Comparison of ENCODE assay signal across 9 mouse cellular contexts in the genomic region with DNA sequence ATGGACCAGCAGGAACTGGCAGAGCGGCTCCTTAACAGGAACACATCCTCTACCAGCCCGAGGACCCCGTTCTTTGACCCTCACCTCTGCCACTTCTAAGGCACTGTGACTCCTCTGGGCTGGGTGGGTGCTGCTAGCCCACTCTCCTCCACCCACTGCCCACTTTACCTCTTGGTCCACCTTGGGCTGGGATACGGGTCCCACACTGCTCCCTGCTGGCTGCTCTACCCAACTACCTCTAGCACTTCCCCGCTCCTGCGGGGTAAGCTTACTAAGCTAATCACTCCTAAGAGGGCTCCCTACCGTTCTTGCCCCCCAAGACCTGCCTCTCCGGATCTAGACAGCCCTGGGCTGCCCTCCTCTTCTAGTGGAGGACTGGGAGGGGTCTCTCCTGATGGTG. TPM values are rescaled to one million over a fixed set of nuclear protein-coding genes. Genes with fewer than 3 reads are reported as not detected.
A peak's percentile ranks its signal among the peaks of the same experiment; 100 is the strongest.
DNase-seq lines count a peak whose midpoint lies in the region; ATAC-seq lines count a peak whose summit lies in the region.
"Had no signal": no experiment of that assay in that cellular context is flagged by ENCODE, and none has a peak within 500 bp of the region (broad histone marks: within the 10 kb centered on the region; RNA-seq: fewer than 3 reads in every experiment).

No protein-coding gene starts in this region.

- DNase-seq in hindbrain, embryonic 11.5 days (ENCODE audit: low spot score), result no peak
- peak; percentile 56 for DNase-seq in thymus, postnatal 14 days
- DNase-seq in adrenal gland, adult 18-20 months (ENCODE audit: low spot score in 2 of 2), result no peak

- peak overlapping the region; percentile 23; the same call in 1 of the 2 replicates for H3K27ac ChIP-seq in hindbrain, embryonic 16.5 days (ENCODE audit: low read depth, low read length)
- H3K27ac ChIP-seq in hindbrain, embryonic 11.5 days (ENCODE audit: low read depth, low read length), result no peak overlapping the region
- peak overlapping the region; percentile 18; the same call in 1 of the 2 replicates for H3K27ac ChIP-seq in neural tube, embryonic 13.5 days (replicated peaks)
- H3K27ac ChIP-seq in neural tube, embryonic 15.5 days (replicated peaks), result no peak overlapping the region
- 0 out of 2 replicates have a peak overlapping the region, but pooled peaks have one; percentile 40 for H3K27ac ChIP-seq in forebrain, embryonic 13.5 days
- H3K27ac ChIP-seq: macrophage had no signal

- H3K4me1 ChIP-seq in hindbrain, embryonic 16.5 days (ENCODE audit: control insufficient read depth, insufficient read depth, low read depth, low read length), result peaks cover 55% of the 10 kb centered on the region
- peaks cover 31% of the 10 kb centered on the region for H3K4me1 ChIP-seq in hindbrain, embryonic 11.5 days (replicated peaks; ENCODE audit: control insufficient read depth, insufficient read depth, low read length)
- peaks cover 76% of the 10 kb centered on the region for H3K4me1 ChIP-seq in neural tube, embryonic 13.5 days (replicated peaks)
- peaks cover 66% of the 10 kb centered on the region for H3K4me1 ChIP-seq in neural tube, embryonic 15.5 days
- peaks cover 79% of the 10 kb centered on the region for H3K4me1 ChIP-seq in forebrain, embryonic 13.5 days

- H3K27me3 ChIP-seq in hindbrain, embryonic 16.5 days (replicated peaks; ENCODE audit: control insufficient read depth, insufficient read depth, low read length), result no peaks in the 10 kb centered on the region
- no peaks in the 10 kb centered on the region for H3K27me3 ChIP-seq in hindbrain, embryonic 11.5 days (ENCODE audit: control insufficient read depth, insufficient read depth, low read length)
- no peaks in the 10 kb centered on the region for H3K27me3 ChIP-seq in neural tube, embryonic 13.5 days
- no peaks in the 10 kb centered on the region for H3K27me3 ChIP-seq in neural tube, embryonic 15.5 days (replicated peaks)
- H3K27me3 ChIP-seq in forebrain, embryonic 13.5 days, result no peaks in the 10 kb centered on the region
- H3K27me3 ChIP-seq: kidney, embryonic 15.5 days had no signal

- no peak overlapping the region for H3K4me3 ChIP-seq in hindbrain, embryonic 16.5 days (ENCODE audit: low read length)
- no peak overlapping the region for H3K4me3 ChIP-seq in hindbrain, embryonic 11.5 days (ENCODE audit: low read depth, low read length)
- H3K4me3 ChIP-seq in neural tube, embryonic 13.5 days, result no peak overlapping the region
- no peak overlapping the region for H3K4me3 ChIP-seq in neural tube, embryonic 15.5 days (replicated peaks)
- no peak overlapping the region for H3K4me3 ChIP-seq in forebrain, embryonic 13.5 days
- H3K4me3 ChIP-seq: kidney, embryonic 15.5 days had no signal

- peaks cover 34% of the 10 kb centered on the region for H3K36me3 ChIP-seq in hindbrain, embryonic 16.5 days (ENCODE audit: control insufficient read depth, insufficient read depth, low read length)
- H3K36me3 ChIP-seq in hindbrain, embryonic 11.5 days (ENCODE audit: control insufficient read depth, insufficient read depth, low read length), result peaks cover 18% of the 10 kb centered on the region
- H3K36me3 ChIP-seq in neural tube, embryonic 13.5 days, result peaks cover 72% of the 10 kb centered on the region
- peaks cover 57% of the 10 kb centered on the region for H3K36me3 ChIP-seq in neural tube, embryonic 15.5 days
- peaks cover 65% of the 10 kb centered on the region for H3K36me3 ChIP-seq in forebrain, embryonic 13.5 days (ENCODE audit: poor library complexity, severe bottlenecking)

- no peak overlapping the region for H3K9ac ChIP-seq in hindbrain, embryonic 16.5 days (ENCODE audit: low read depth, low read length)
- no peak overlapping the region for H3K9ac ChIP-seq in hindbrain, embryonic 11.5 days (ENCODE audit: low read depth, low read length)
- no peak overlapping the region for H3K9ac ChIP-seq in neural tube, embryonic 13.5 days
- H3K9ac ChIP-seq in neural tube, embryonic 15.5 days (replicated peaks), result no peak overlapping the region
- H3K9ac ChIP-seq in forebrain, embryonic 13.5 days, result no peak overlapping the region
- H3K9ac ChIP-seq: kidney, embryonic 15.5 days had no signal

- no peak for ATAC-seq in hindbrain, embryonic 16.5 days
- ATAC-seq in hindbrain, embryonic 11.5 days (ENCODE audit: low FRiP score), result no peak
- ATAC-seq in neural tube, embryonic 13.5 days (ENCODE audit: low read depth), result no peak
- ATAC-seq in neural tube, embryonic 15.5 days (ENCODE audit: low FRiP score), result no peak
- no peak for ATAC-seq in forebrain, embryonic 13.5 days

- no peaks in the 10 kb centered on the region for H3K9me3 ChIP-seq in hindbrain, embryonic 16.5 days (ENCODE audit: control insufficient read depth, low read length)
- no peaks in the 10 kb centered on the region for H3K9me3 ChIP-seq in hindbrain, embryonic 11.5 days (ENCODE audit: control insufficient read depth, low read length)
- no peaks in the 10 kb centered on the region for H3K9me3 ChIP-seq in neural tube, embryonic 13.5 days
- H3K9me3 ChIP-seq in neural tube, embryonic 15.5 days (replicated peaks), result no peaks in the 10 kb centered on the region
- no peaks in the 10 kb centered on the region for H3K9me3 ChIP-seq in forebrain, embryonic 13.5 days (replicated peaks)
- H3K9me3 ChIP-seq: kidney, embryonic 15.5 days had no signal

- 76% methylated on average over 8 of the region's 8 CpGs for WGBS in hindbrain, embryonic 16.5 days
- WGBS in hindbrain, embryonic 11.5 days, result 72% methylated on average over 8 of the region's 8 CpGs
- WGBS in neural tube, embryonic 13.5 days, result 79% methylated on average over 8 of the region's 8 CpGs
- 80% methylated on average over 8 of the region's 8 CpGs for WGBS in neural tube, embryonic 15.5 days
- 65% methylated on average over 8 of the region's 8 CpGs for WGBS in forebrain, embryonic 13.5 days

- no peak overlapping the region for H3K4me2 ChIP-seq in hindbrain, embryonic 16.5 days (ENCODE audit: low read length)
- H3K4me2 ChIP-seq in hindbrain, embryonic 11.5 days (replicated peaks; ENCODE audit: low read depth, low read length), result no peak overlapping the region
- no peak overlapping the region for H3K4me2 ChIP-seq in neural tube, embryonic 13.5 days
- H3K4me2 ChIP-seq in neural tube, embryonic 15.5 days, result no peak overlapping the region
- H3K4me2 ChIP-seq in forebrain, embryonic 13.5 days, result no peak overlapping the region
- H3K4me2 ChIP-seq: kidney, embryonic 15.5 days had no signal

RNA-seq across cellular contexts. Expression of a gene that starts 9.2 kb away (rescaled TPM):
- polyA plus RNA-seq in hindbrain, embryonic 16.5 days (2015; fragmentation: Nextera tagmentation; extraction: Ambion mirVana), result 0.39 and 0.51 TPM in 2 replicates
- polyA plus RNA-seq in hindbrain, embryonic 11.5 days (2014; fragmentation: Nextera tagmentation; extraction: Ambion mirVana), result 0.50 and 1.6 TPM in 2 replicates
- not detected in 2 replicates for polyA plus RNA-seq in neural tube, embryonic 13.5 days (2015; fragmentation: Nextera tagmentation; extraction: Ambion mirVana)
- 0.88 and 1.4 TPM in 2 replicates for polyA plus RNA-seq in neural tube, embryonic 15.5 days (2015; fragmentation: Nextera tagmentation; extraction: Ambion mirVana)
- polyA plus RNA-seq in forebrain, embryonic 13.5 days (2015; fragmentation: Nextera tagmentation; extraction: Ambion mirVana), result 0.63 and 0.96 TPM in 2 replicates
- 1 to 10 TPM; 2.1 to 2.3 TPM for total RNA-seq in adrenal gland, adult 18-20 months (2021)

RNA-seq across cellular contexts. Expression of a gene that starts 14.3 kb away (rescaled TPM):
- 23.7 and 28.0 TPM in 2 replicates for polyA plus RNA-seq in hindbrain, embryonic 16.5 days (2015; fragmentation: Nextera tagmentation; extraction: Ambion mirVana)
- polyA plus RNA-seq in hindbrain, embryonic 11.5 days (2014; fragmentation: Nextera tagmentation; extraction: Ambion mirVana), result 55.3 and 67.1 TPM in 2 replicates
- 32.3 and 32.5 TPM in 2 replicates for polyA plus RNA-seq in neural tube, embryonic 13.5 days (2015; fragmentation: Nextera tagmentation; extraction: Ambion mirVana)
- polyA plus RNA-seq in neural tube, embryonic 15.5 days (2015; fragmentation: Nextera tagmentation; extraction: Ambion mirVana), result 25.3 and 28.6 TPM in 2 replicates
- polyA plus RNA-seq in forebrain, embryonic 13.5 days (2015; fragmentation: Nextera tagmentation; extraction: Ambion mirVana), result 52.3 and 58.6 TPM in 2 replicates
- total RNA-seq in adrenal gland, adult 18-20 months (2021), result 10 to 100 TPM; 53.9 to 61.2 TPM

RNA-seq across cellular contexts. Expression of a gene that starts 21.7 kb away (rescaled TPM):
- 63.4 and 74.4 TPM in 2 replicates for polyA plus RNA-seq in hindbrain, embryonic 16.5 days (2015; fragmentation: Nextera tagmentation; extraction: Ambion mirVana)
- polyA plus RNA-seq in hindbrain, embryonic 11.5 days (2014; fragmentation: Nextera tagmentation; extraction: Ambion mirVana), result 58.5 and 58.8 TPM in 2 replicates
- polyA plus RNA-seq in neural tube, embryonic 13.5 days (2015; fragmentation: Nextera tagmentation; extraction: Ambion mirVana), result 69.0 and 72.9 TPM in 2 replicates
- 71.3 and 82.7 TPM in 2 replicates for polyA plus RNA-seq in neural tube, embryonic 15.5 days (2015; fragmentation: Nextera tagmentation; extraction: Ambion mirVana)
- polyA plus RNA-seq in forebrain, embryonic 13.5 days (2015; fragmentation: Nextera tagmentation; extraction: Ambion mirVana), result 75.9 and 84.7 TPM in 2 replicates
- total RNA-seq in adrenal gland, adult 18-20 months (2021), result 10 to 100 TPM; 37.8 to 39.7 TPM

RNA-seq across cellular contexts. Expression of a gene that starts 36.0 kb away (rescaled TPM):
- not detected in 2 replicates for polyA plus RNA-seq in hindbrain, embryonic 16.5 days (2015; fragmentation: Nextera tagmentation; extraction: Ambion mirVana)
- not detected in 2 replicates for polyA plus RNA-seq in hindbrain, embryonic 11.5 days (2014; fragmentation: Nextera tagmentation; extraction: Ambion mirVana)
- not detected in 2 replicates for polyA plus RNA-seq in neural tube, embryonic 13.5 days (2015; fragmentation: Nextera tagmentation; extraction: Ambion mirVana)
- not detected in 2 replicates for polyA plus RNA-seq in neural tube, embryonic 15.5 days (2015; fragmentation: Nextera tagmentation; extraction: Ambion mirVana)
- not detected in 2 replicates for polyA plus RNA-seq in forebrain, embryonic 13.5 days (2015; fragmentation: Nextera tagmentation; extraction: Ambion mirVana)
- not detected for total RNA-seq in adrenal gland, adult 18-20 months (2021)
- polyA plus RNA-seq: kidney, embryonic 15.5 days; macrophage had no signal

Comparison
In these comparisons a context has a peak if more than half of its experiments do, and no peak if none do; other contexts are left out.
1. H3K27ac ChIP-seq: peak in hindbrain, embryonic 16.5 days (single experiment), neural tube, embryonic 13.5 days (single experiment) and forebrain, embryonic 13.5 days (single experiment); none in hindbrain, embryonic 11.5 days (single experiment) and neural tube, embryonic 15.5 days (single experiment).